Mouse (Mus musculus) midbrain, embryonic 12.5 days (tissue): ENCODE measurements at regions not wholly inside any gene's neighbourhood (a gene's known extent, or its start where the extent isn't known, plus 50 kb on each side); places are given as distances from the start of the nearest gene placed in this dataset.

Experiments
- ATAC-seq: fragments of 200-750 bp; cut with Nextera tagmentation; 2 replicates; pipeline ENCODE4 v1.8.0; 2017; ENCODE audit warnings: low read depth, moderate TSS enrichment, moderate library complexity; ENCODE audit not compliant: low FRiP score
- H3K27ac ChIP-seq: fragments of 300-500 bp; sonication (generic); replicated peaks from 2 replicates; pipeline ENCODE4 v1.5.1; 2016; ENCODE audit warnings: mild to moderate bottlenecking
- H3K27me3 ChIP-seq: fragments of 300-500 bp; sonication (generic); 2 replicates; pipeline ENCODE4 v1.6.1; 2016; ENCODE audit warnings: mild to moderate bottlenecking
- H3K36me3 ChIP-seq: fragments of 300-500 bp; sonication (generic); 2 replicates; pipeline ENCODE4 v1.6.1; 2016
- H3K4me1 ChIP-seq: fragments of 300-500 bp; sonication (generic); 2 replicates; pipeline ENCODE4 v1.6.1; 2016
- H3K4me2 ChIP-seq: fragments of 300-500 bp; sonication (generic); replicated peaks from 2 replicates; pipeline ENCODE4 v1.6.1; 2016; ENCODE audit warnings: mild to moderate bottlenecking, moderate library complexity
- H3K4me3 ChIP-seq: fragments of 300-500 bp; sonication (generic); 2 replicates; pipeline ENCODE4 v1.5.1; 2016; ENCODE audit warnings: mild to moderate bottlenecking
- H3K9ac ChIP-seq: fragments of 300-500 bp; sonication (generic); replicated peaks from 2 replicates; pipeline ENCODE4 v1.6.1; 2016; ENCODE audit warnings: mild to moderate bottlenecking, moderate library complexity
- H3K9me3 ChIP-seq: fragments of 300-500 bp; sonication (generic); 2 replicates; pipeline ENCODE4 v1.6.1; 2016; ENCODE audit warnings: mild to moderate bottlenecking
- WGBS: fragments of 180-500 bp; shearing (Covaris S2); methylation state at CpG from one replicate; pipeline ENCODE4 v1.1.7; 2016; 5-methylcytosine and 5-hydroxymethylcytosine counted together

GRCm38 (mm10) chr4:35417866-35418265, 191.9 kb upstream of the C9orf72 start:
- peak; percentile 59; the same call in 1 of the 2 replicates for ATAC-seq
- no peak overlapping the region for H3K4me3 ChIP-seq

GRCm38 (mm10) chr4:35413488-35413887, 187.5 kb upstream of the C9orf72 start:
- no peak overlapping the region for H3K27ac ChIP-seq
- 0 out of 2 replicates have a peak, but pooled peaks cover 5% of the 10 kb centered on the region for H3K4me1 ChIP-seq
- H3K4me3 ChIP-seq, result no peak overlapping the region
- 40% methylated on average over 3 of the region's 3 CpGs for WGBS
- ATAC-seq, result peak; percentile 72
- no peaks in the 10 kb centered on the region for H3K27me3 ChIP-seq
- no peak overlapping the region for H3K4me2 ChIP-seq
- no peaks in the 10 kb centered on the region for H3K9me3 ChIP-seq
- no peaks in the 10 kb centered on the region for H3K36me3 ChIP-seq
- no peak overlapping the region for H3K9ac ChIP-seq

More at GRCm38 (mm10) chr4:35417866-35418265, 191.9 kb upstream of the C9orf72 start:
- H3K9me3 ChIP-seq, result no peaks in the 10 kb centered on the region
- no peaks in the 10 kb centered on the region for H3K36me3 ChIP-seq
- H3K4me1 ChIP-seq, result 0 out of 2 replicates have a peak, but pooled peaks cover 5% of the 10 kb centered on the region
- WGBS, result 55% methylated on average over 3 of the region's 3 CpGs
- no peak overlapping the region for H3K9ac ChIP-seq
- no peaks in the 10 kb centered on the region for H3K27me3 ChIP-seq
- no peak overlapping the region for H3K4me2 ChIP-seq
- no peak overlapping the region for H3K27ac ChIP-seq

GRCm38 (mm10) chr4:35405301-35406006, 179.5 kb upstream of the C9orf72 start:
- Histone ChIP-seq H3K27me3 (no peaks in the 10 kb centered on the region), H3K27ac (no peak overlapping the region), H3K4me1 (no peaks in the 10 kb centered on the region; the same call in 1 of the 2 replicates), H3K4me2 (no peak overlapping the region), H3K9ac (no peak overlapping the region), H3K4me3 (no peak overlapping the region), H3K9me3 (no peaks in the 10 kb centered on the region), H3K36me3 (no peaks in the 10 kb centered on the region)
- ATAC-seq, result no peak
- WGBS, result 65% methylated on average over 7 of the region's 7 CpGs

- 88% methylated on average over 2 of the region's 2 CpGs for WGBS
Observed at GRCm38 (mm10) chr4:35404068-35404467, 178.1 kb upstream of the C9orf72 start.

GRCm38 (mm10) chr4:35403594-35403993, 177.6 kb upstream of the C9orf72 start:
- H3K9me3 ChIP-seq, result no peaks in the 10 kb centered on the region
- no peaks in the 10 kb centered on the region; the same call in 1 of the 2 replicates for H3K4me1 ChIP-seq
- no peak overlapping the region for H3K4me3 ChIP-seq
- H3K27me3 ChIP-seq, result no peaks in the 10 kb centered on the region
- no peaks in the 10 kb centered on the region for H3K36me3 ChIP-seq
- no peak overlapping the region for H3K4me2 ChIP-seq
- H3K27ac ChIP-seq, result no peak overlapping the region
- WGBS, result 92% methylated on average over 6 of the region's 6 CpGs
- no peak overlapping the region for H3K9ac ChIP-seq
- no peak for ATAC-seq

More at GRCm38 (mm10) chr4:35404068-35404467, 178.1 kb upstream of the C9orf72 start:
- H3K27me3 ChIP-seq, result no peaks in the 10 kb centered on the region
- no peaks in the 10 kb centered on the region for H3K9me3 ChIP-seq
- no peaks in the 10 kb centered on the region for H3K36me3 ChIP-seq
- no peaks in the 10 kb centered on the region; the same call in 1 of the 2 replicates for H3K4me1 ChIP-seq
- no peak overlapping the region for H3K4me2 ChIP-seq
- ATAC-seq, result no peak
- H3K4me3 ChIP-seq, result no peak overlapping the region
- H3K9ac ChIP-seq, result no peak overlapping the region
- H3K27ac ChIP-seq, result no peak overlapping the region

GRCm38 (mm10) chr4:35402376-35403133, 176.6 kb upstream of the C9orf72 start:
- ATAC-seq, result no peak
- Histone ChIP-seq H3K27me3 (no peaks in the 10 kb centered on the region), H3K4me1 (no peaks in the 10 kb centered on the region; the same call in 1 of the 2 replicates), H3K36me3 (no peaks in the 10 kb centered on the region), H3K4me2 (no peak overlapping the region), H3K9me3 (no peaks in the 10 kb centered on the region), H3K27ac (no peak overlapping the region), H3K9ac (no peak overlapping the region), H3K4me3 (no peak overlapping the region)
- WGBS, result 75% methylated on average over 9 of the region's 9 CpGs

- WGBS, result 81% methylated on average over 4 of the region's 4 CpGs
- ATAC-seq, result no peak
- no peaks in the 10 kb centered on the region for H3K36me3 ChIP-seq
- no peak overlapping the region for H3K9ac ChIP-seq
- H3K4me3 ChIP-seq, result no peak overlapping the region
- no peaks in the 10 kb centered on the region for H3K27me3 ChIP-seq
- H3K4me2 ChIP-seq, result no peak overlapping the region
- H3K4me1 ChIP-seq, result no peaks in the 10 kb centered on the region; the same call in 1 of the 2 replicates
- H3K27ac ChIP-seq, result no peak overlapping the region
- no peaks in the 10 kb centered on the region for H3K9me3 ChIP-seq
Observed at GRCm38 (mm10) chr4:35401783-35402182, 175.8 kb upstream of the C9orf72 start.

- Histone ChIP-seq H3K4me3 (no peak overlapping the region), H3K27ac (no peak overlapping the region), H3K4me1 (peaks cover under 1% of the 10 kb centered on the region), H3K36me3 (no peaks in the 10 kb centered on the region), H3K9ac (no peak overlapping the region), H3K9me3 (no peaks in the 10 kb centered on the region), H3K27me3 (no peaks in the 10 kb centered on the region), H3K4me2 (no peak overlapping the region)
- ATAC-seq, result no peak
- 88% methylated on average over 6 of the region's 6 CpGs for WGBS
Observed at GRCm38 (mm10) chr4:35400511-35400910, 174.5 kb upstream of the C9orf72 start.

GRCm38 (mm10) chr4:35395583-35395877, 169.6 kb upstream of the C9orf72 start:
- Histone ChIP-seq H3K27me3 (no peaks in the 10 kb centered on the region), H3K4me2 (no peak overlapping the region), H3K4me3 (no peak overlapping the region), H3K9me3 (no peaks in the 10 kb centered on the region), H3K9ac (no peak overlapping the region), H3K4me1 (peaks cover 9% of the 10 kb centered on the region; the same call in 1 of the 2 replicates), H3K36me3 (no peaks in the 10 kb centered on the region), H3K27ac (0 out of 2 replicates have a peak overlapping the region, but pooled peaks have one; percentile 60)
- 79% methylated on average over 5 of the region's 5 CpGs for WGBS
- ATAC-seq, result no peak; the same call in 1 of the 2 replicates

GRCm38 (mm10) chr4:35394821-35395582, 169.0 kb upstream of the C9orf72 start:
- Histone ChIP-seq H3K36me3 (no peaks in the 10 kb centered on the region), H3K4me1 (peaks cover 9% of the 10 kb centered on the region; the same call in 1 of the 2 replicates), H3K27me3 (no peaks in the 10 kb centered on the region), H3K9me3 (no peaks in the 10 kb centered on the region), H3K27ac (peak overlapping the region; percentile 60), H3K4me2 (peak overlapping the region; percentile 19), H3K4me3 (no peak overlapping the region), H3K9ac (no peak overlapping the region)
- WGBS, result 41% methylated on average over 16 of the region's 16 CpGs
- ATAC-seq, result peak; percentile 50; the same call in 1 of the 2 replicates

GRCm38 (mm10) chr4:35375791-35376190, 149.8 kb upstream of the C9orf72 start:
- ATAC-seq, result peak; percentile 23; the same call in 1 of the 2 replicates
- 64% methylated on average over 4 of the region's 4 CpGs for WGBS

More at GRCm38 (mm10) chr4:35375791-35376190, 149.8 kb upstream of the C9orf72 start:
- H3K27ac ChIP-seq, result no peak overlapping the region
- no peaks in the 10 kb centered on the region for H3K36me3 ChIP-seq
- H3K9ac ChIP-seq, result no peak overlapping the region
- H3K4me2 ChIP-seq, result no peak overlapping the region
- H3K4me3 ChIP-seq, result no peak overlapping the region
- no peaks in the 10 kb centered on the region for H3K9me3 ChIP-seq
- H3K27me3 ChIP-seq, result no peaks in the 10 kb centered on the region; the same call in 1 of the 2 replicates
- peaks cover 4% of the 10 kb centered on the region for H3K4me1 ChIP-seq
